Mouse (Mus musculus): Measurements from ENCODE around the gene Hba-a2. TPM values are rescaled to one million over a fixed set of nuclear protein-coding genes. Genes with fewer than 3 reads are reported as not detected.

Hba-a2 gene
- total RNA-seq, 2 experiments from 2014 or later: 253 to 450 TPM

- H3K4me3 ChIP-seq: no peak overlapping the region
- peak; percentile 86 for TF ChIP-seq CTCF (conservative IDR thresholded peaks at IDR 0.05)
- peak in 1 of 2 experiments; percentile 40 for DNase-seq (ENCODE audit: low spot score in 2 of 2)
- no peak overlapping the region for H3K27ac ChIP-seq
These were observed 44.5 kb downstream of the Hba-a2 start for GRCm38 (mm10) chr11:32340476-32341473.

GRCm38 (mm10) chr11:32342770-32343191 lies 46.5 kb downstream of the Hba-a2 start:
- H3K4me3 ChIP-seq: no peak overlapping the region
- TF ChIP-seq CTCF (conservative IDR thresholded peaks at IDR 0.05): peak; percentile 81
- no peak overlapping the region for H3K27ac ChIP-seq
- DNase-seq (ENCODE audit: low spot score in 2 of 2): peak in 1 of 2 experiments; percentile 62

- no peak overlapping the region for H3K27ac ChIP-seq
- no peak for TF ChIP-seq CTCF (conservative IDR thresholded peaks at IDR 0.05)
- no peak for DNase-seq (ENCODE audit: low spot score in 2 of 2)
- no peak overlapping the region for H3K4me3 ChIP-seq
These were observed 47.1 kb downstream of the Hba-a2 start for GRCm38 (mm10) chr11:32343350-32343749.

GRCm38 (mm10) chr11:32345504-32346297 lies 49.4 kb downstream of the Hba-a2 start:
- H3K27ac ChIP-seq: no peak overlapping the region
- H3K4me3 ChIP-seq: no peak overlapping the region
- DNase-seq (ENCODE audit: low spot score in 2 of 2): no peak
- no peak for TF ChIP-seq CTCF (conservative IDR thresholded peaks at IDR 0.05)

Other genes with a start within 250 kb of the Hba-a2 start
- gene Il9r, start 96.2 kb upstream of the Hba-a2 start, total RNA-seq (2021): not detected
- gene Snrnp25, start 91.1 kb upstream of the Hba-a2 start, total RNA-seq (2021): 10 to 100 TPM; 20.6 to 22.4 TPM
- 10 to 100 TPM; 13.4 to 13.8 TPM for gene Rhbdf1, start 74.2 kb upstream of the Hba-a2 start, total RNA-seq (2021)
- gene Mpg, start 70.0 kb upstream of the Hba-a2 start, total RNA-seq (2021): 10 to 100 TPM; 15.6 to 20.5 TPM
- 10 to 100 TPM; 62.0 to 64.1 TPM for gene Nprl3, start 28.8 kb upstream of the Hba-a2 start, total RNA-seq (2021)
- not detected for gene Hba-x, start 20.1 kb upstream of the Hba-a2 start, total RNA-seq (2021)
- gene Hba-a1, start 13.0 kb upstream of the Hba-a2 start, total RNA-seq (2021): 100 to 1,000 TPM; 315 to 509 TPM
- gene Hbq1b, start 9.5 kb upstream of the Hba-a2 start, total RNA-seq (2021): 1 to 10 TPM; 1.0 to 1.7 TPM
- 1 to 10 TPM; 1.1 to 1.8 TPM for gene Hbq1a, start 3.6 kb downstream of the Hba-a2 start, total RNA-seq (2021)
- 10 to 100 TPM; 10.2 to 11.1 TPM for gene Sh3pxd2b, start 51.3 kb downstream of the Hba-a2 start, total RNA-seq (2021)
- gene Ubtd2, start 158.9 kb downstream of the Hba-a2 start, total RNA-seq (2021): 10 to 100 TPM; 29.4 to 33.7 TPM
- gene Efcab9, start 235.6 kb downstream of the Hba-a2 start, total RNA-seq (2021): 1 to 10 TPM; 2.7 to 2.9 TPM
- gene Stk10, start 236.8 kb downstream of the Hba-a2 start, total RNA-seq (2021): 1 to 10 TPM; 7.3 to 9.0 TPM